Mouse (Mus musculus) lung, adult 2 months (tissue): Measurements from ENCODE around the gene Jup.

ENCODE experiments used
- CTCF ChIP-seq: fragments of 200-500 bp; IDR thresholded peaks from 2 replicates; pipeline ENCODE4 v1.5.1; 2011; ENCODE audit warnings: mild to moderate bottlenecking, low read length, control low read depth; ENCODE audit not compliant: insufficient read depth
- POLR2A ChIP-seq: fragments of 200-500 bp; IDR thresholded peaks from 2 replicates; pipeline ENCODE4 v1.6.1; 2011; ENCODE audit warnings: low read depth, mild to moderate bottlenecking, control low read depth, low read length, borderline replicate concordance; ENCODE audit errors: extremely low read depth

DNA sequence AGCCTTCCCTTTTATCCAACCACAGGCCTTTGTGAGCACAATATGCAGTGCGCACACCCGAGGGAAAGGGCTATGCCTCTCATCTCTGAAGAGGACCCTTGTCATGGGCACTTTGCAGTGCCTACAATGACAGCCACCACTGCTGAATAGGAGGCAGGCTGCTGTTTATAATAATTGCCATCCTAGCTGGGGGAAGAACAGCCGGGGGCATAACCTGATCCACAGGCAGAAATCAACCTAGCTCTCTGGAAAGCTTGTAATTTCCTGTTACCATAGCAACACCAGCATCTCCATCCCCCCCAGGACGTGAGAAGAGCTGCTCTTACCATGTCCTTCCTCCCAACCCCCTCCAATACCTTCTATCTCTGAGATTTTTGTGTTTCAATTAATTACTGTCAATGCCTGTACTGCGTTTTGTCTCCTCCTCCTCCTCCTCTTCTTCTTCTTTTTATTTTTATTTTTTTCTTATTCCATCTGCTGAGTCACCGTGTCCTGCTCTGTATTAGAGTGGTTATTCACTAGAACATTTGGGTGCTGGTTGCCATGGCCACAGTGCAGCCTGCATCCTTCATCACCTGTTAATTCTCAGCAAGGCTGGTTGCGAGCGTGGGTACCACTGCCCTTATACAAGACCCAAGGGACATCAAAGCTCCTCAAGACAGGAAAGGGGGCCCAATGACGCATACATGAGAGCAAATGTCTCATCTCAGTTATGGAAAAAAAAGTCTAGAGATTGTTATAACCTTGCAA lies 64.6 kb downstream of the Jup start:
- TF ChIP-seq CTCF (no peak), POLR2A (no peak)
